8 mouse cellular contexts compared by ENCODE assay signal in the genomic region with DNA sequence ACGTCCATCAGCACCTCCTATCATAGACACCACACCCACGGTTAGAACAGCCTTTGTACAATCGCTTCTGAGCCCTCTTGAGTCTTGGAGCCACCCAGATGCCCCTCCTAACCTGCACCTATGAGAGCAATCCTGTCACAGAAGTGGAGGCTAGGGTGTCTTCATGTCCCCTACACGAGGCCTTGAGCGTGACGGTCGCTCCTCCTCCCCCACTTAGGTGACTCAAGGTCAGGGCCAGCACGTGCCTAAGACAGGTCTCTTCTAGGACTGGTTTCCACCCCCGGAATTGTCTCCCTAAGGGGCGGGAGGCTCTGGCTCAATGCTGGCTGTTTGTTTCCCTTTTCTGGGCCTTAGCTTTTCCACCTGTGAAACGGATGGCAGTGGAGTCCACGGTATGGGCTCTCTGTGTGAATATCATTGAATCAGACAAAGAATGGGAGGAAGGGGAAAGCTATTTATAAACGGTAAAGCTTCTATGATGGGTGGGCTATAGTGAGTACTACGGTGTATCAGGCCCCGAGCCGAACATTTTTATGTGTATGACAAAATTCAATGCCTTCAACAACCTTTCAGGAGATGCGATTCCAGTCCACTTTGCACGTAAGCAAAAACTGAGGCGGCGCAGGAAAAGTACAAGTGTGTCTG. TPM values are rescaled to one million over a fixed set of nuclear protein-coding genes. Genes with fewer than 3 reads are reported as not detected.
A peak's percentile ranks its signal among the peaks of the same experiment; 100 is the strongest.
DNase-seq lines count a peak whose midpoint lies in the region; ATAC-seq and TF ChIP-seq lines count a peak whose summit lies in the region.

TSS of gene Dedd2 (minus strand) at position 159 of the 645 bp plus-strand sequence.

- H3K4me2 ChIP-seq in CH12.LX (ENCODE audit: insufficient read depth, low read depth, poor library complexity, severe bottlenecking): peak within 1 kb of the TSS; percentile 87
- H3K4me2 ChIP-seq in heart, embryonic 14.5 days (ENCODE audit: low read length): peak within 1 kb of the TSS; percentile 93
- peak within 1 kb of the TSS; percentile 87 for H3K4me2 ChIP-seq in kidney, postnatal 0 days (ENCODE audit: low read length)
- peak within 1 kb of the TSS; percentile 85 for H3K4me2 ChIP-seq in lung, embryonic 16.5 days (ENCODE audit: low read depth, low read length)

- TF ChIP-seq CTCF in CH12.LX (conservative IDR thresholded peaks at IDR 0.05 in 1 of 2, IDR thresholded peaks at IDR 0.05 in 1 of 2; ENCODE audit: low read depth in 2 of 2, low read length in 2 of 2): no peak
- no peak for TF ChIP-seq CTCF in kidney, postnatal 0 days (IDR thresholded peaks at IDR 0.05; ENCODE audit: low read depth)

- WGBS in heart, embryonic 14.5 days: 4% methylated on average over 20 of the region's 20 CpGs
- 4% methylated on average over 20 of the region's 20 CpGs for WGBS in kidney, postnatal 0 days
- 3% methylated on average over 20 of the region's 20 CpGs for WGBS in lung, embryonic 16.5 days

- in situ Hi-C loops in CH12.LX (cut with MboI; ENCODE audit: low pct_ligation_motif_present, low pct_unique_long_range_greater_than_20kb, low sequenced_read_pairs): no loop called here

- TF ChIP-seq EP300 in CH12.LX (IDR thresholded peaks at IDR 0.05; ENCODE audit: low read length): no peak

- H3K4me3 ChIP-seq in CH12.LX (replicated peaks in 1 of 3; ENCODE audit: low read depth in 2 of 3, low read length in 2 of 3, poor library complexity in 1 of 3): peak within 1 kb of the TSS; percentile 73 to 86 (median 86)
- peak within 1 kb of the TSS; percentile 55 to 85 for H3K4me3 ChIP-seq in heart, embryonic 14.5 days (ENCODE audit: control insufficient read depth in 1 of 2, insufficient read depth in 1 of 2, low read depth in 1 of 2, low read length in 2 of 2)
- H3K4me3 ChIP-seq in kidney, postnatal 0 days (replicated peaks; ENCODE audit: low read depth, low read length): peak within 1 kb of the TSS; percentile 64
- peak within 1 kb of the TSS; percentile 83 for H3K4me3 ChIP-seq in lung, embryonic 16.5 days (ENCODE audit: low read length)

- peaks cover 9% of the 10 kb centered on the region for H3K79me2 ChIP-seq in CH12.LX (replicated peaks; ENCODE audit: control insufficient read depth, extremely low read depth, insufficient read depth, poor library complexity, severe bottlenecking)

- ATAC-seq in common myeloid progenitor, adult 5-6 weeks (replicated peaks; ENCODE audit: low read depth, poor library complexity, severe bottlenecking): no peak
- ATAC-seq in heart, embryonic 14.5 days (ENCODE audit: insufficient number of reproducible peaks, insufficient read depth, low FRiP score, low read depth): no peak
- ATAC-seq in kidney, postnatal 0 days (replicated peaks; ENCODE audit: low FRiP score, low read depth): no peak
- ATAC-seq in lung, embryonic 16.5 days (ENCODE audit: low read depth): no peak

- H3K4me1 ChIP-seq in CH12.LX (ENCODE audit: control insufficient read depth in 1 of 2, insufficient read depth in 2 of 2): peaks cover 3 to 41% of the 10 kb centered on the region in 2 experiments; a peak in 3 of 4 replicates
- H3K4me1 ChIP-seq in heart, embryonic 14.5 days (ENCODE audit: control insufficient read depth in 2 of 2, insufficient read depth in 2 of 2, low read length in 2 of 2): peaks cover 13 to 26% of the 10 kb centered on the region in 2 experiments
- peaks cover 15% of the 10 kb centered on the region for H3K4me1 ChIP-seq in kidney, postnatal 0 days (replicated peaks; ENCODE audit: insufficient read depth, low read length)
- peaks cover 27% of the 10 kb centered on the region for H3K4me1 ChIP-seq in lung, embryonic 16.5 days (replicated peaks; ENCODE audit: control insufficient read depth, insufficient read depth, low read length)

- peaks cover 22 to 40% of the 10 kb centered on the region in 2 experiments for H3K36me3 ChIP-seq in CH12.LX (replicated peaks in 1 of 2; ENCODE audit: control insufficient read depth in 1 of 2, insufficient read depth in 1 of 2, low read length in 1 of 2)
- H3K36me3 ChIP-seq in heart, embryonic 14.5 days (ENCODE audit: control insufficient read depth, insufficient read depth, low read length): peaks cover 40% of the 10 kb centered on the region
- H3K36me3 ChIP-seq in kidney, postnatal 0 days (ENCODE audit: insufficient read depth, low read length): peaks cover 13% of the 10 kb centered on the region; the same call in 1 of the 2 replicates
- H3K36me3 ChIP-seq in lung, embryonic 16.5 days (ENCODE audit: control insufficient read depth, insufficient read depth, low read length): peaks cover 8% of the 10 kb centered on the region
- H3K36me3 ChIP-seq in splenic B cell, adult 2 months (ENCODE audit: control insufficient read depth, insufficient read depth, low read length, poor library complexity, severe bottlenecking): peaks cover 3% of the 10 kb centered on the region

- H3K27me3 ChIP-seq in CH12.LX (replicated peaks): no peaks in the 10 kb centered on the region
- no peaks in the 10 kb centered on the region for H3K27me3 ChIP-seq in heart, embryonic 14.5 days (ENCODE audit: control insufficient read depth, insufficient read depth, low read length)
- no peaks in the 10 kb centered on the region for H3K27me3 ChIP-seq in kidney, postnatal 0 days (ENCODE audit: insufficient read depth, low read length)
- H3K27me3 ChIP-seq in lung, embryonic 16.5 days (ENCODE audit: control insufficient read depth, insufficient read depth, low read depth, low read length): no peaks in the 10 kb centered on the region
- no peaks in the 10 kb centered on the region for H3K27me3 ChIP-seq in splenic B cell, adult 2 months (ENCODE audit: control insufficient read depth, insufficient read depth, low read length, poor library complexity, severe bottlenecking)

- no peaks in the 10 kb centered on the region for H3K9me3 ChIP-seq in CH12.LX (replicated peaks; ENCODE audit: low read length)
- H3K9me3 ChIP-seq in heart, embryonic 14.5 days (ENCODE audit: control insufficient read depth, low read length): no peaks in the 10 kb centered on the region
- no peaks in the 10 kb centered on the region for H3K9me3 ChIP-seq in kidney, postnatal 0 days (replicated peaks; ENCODE audit: low read length)
- H3K9me3 ChIP-seq in lung, embryonic 16.5 days (ENCODE audit: control insufficient read depth, low read length): no peaks in the 10 kb centered on the region

- no peak for TF ChIP-seq POLR2A in CH12.LX (IDR thresholded peaks at IDR 0.05; ENCODE audit: low read depth, low read length)

- DNase-seq in cerebellum, adult 18-20 months: peak; percentile 37 to 44
- no peak for DNase-seq in cerebellum, postnatal 4 days (ENCODE audit: low spot score in 2 of 2)
- peak; percentile 45 for DNase-seq in CH12.LX (ENCODE audit: extremely low read depth)
- peak; percentile 19 for DNase-seq in kidney, postnatal 0 days (ENCODE audit: low spot score)
- peak; percentile 59 for DNase-seq in splenic B cell, adult 2 months (ENCODE audit: low read depth, low spot score)

- no peak for TF ChIP-seq RAD21 in CH12.LX (IDR thresholded peaks at IDR 0.05; ENCODE audit: low read depth, low read length)

- peak within 1 kb of the TSS; percentile 34 for H3K27ac ChIP-seq in CH12.LX (ENCODE audit: insufficient read depth, low read depth)
- peak within 1 kb of the TSS; percentile 84 to 87 for H3K27ac ChIP-seq in heart, embryonic 14.5 days (replicated peaks in 1 of 2; ENCODE audit: control insufficient read depth in 1 of 2, insufficient read depth in 1 of 2, low read depth in 2 of 2, low read length in 2 of 2)
- H3K27ac ChIP-seq in kidney, postnatal 0 days: peak within 1 kb of the TSS; percentile 83
- H3K27ac ChIP-seq in lung, embryonic 16.5 days (ENCODE audit: low read length): peak within 1 kb of the TSS; percentile 94

- dilution Hi-C loops in CH12.LX (cut with MboI; ENCODE audit: extremely low pct_ligation_motif_present, extremely low pct_unique_long_range_greater_than_20kb, low sequenced_read_pairs): no loop called here

- peak within 1 kb of the TSS; percentile 69 for H3K9ac ChIP-seq in CH12.LX (ENCODE audit: insufficient read depth, low read depth)
- peak within 1 kb of the TSS; percentile 83 for H3K9ac ChIP-seq in heart, embryonic 14.5 days (ENCODE audit: low read length)
- H3K9ac ChIP-seq in kidney, postnatal 0 days (ENCODE audit: low read depth, low read length): peak within 1 kb of the TSS; percentile 74
- H3K9ac ChIP-seq in lung, embryonic 16.5 days (ENCODE audit: low read length): peak within 1 kb of the TSS; percentile 86

TF ChIP-seq in CH12.LX, 34 proteins besides CTCF, POLR2A, EP300 and RAD21 (continues in another document):
- TF ChIP-seq PAX5 (IDR thresholded peaks at IDR 0.05; ENCODE audit: low read length) (no peak), ELF1 (IDR thresholded peaks at IDR 0.05; ENCODE audit: low read depth, low read length) (no peak), MEF2A (IDR thresholded peaks at IDR 0.05; ENCODE audit: borderline replicate concordance, low read depth, low read length) (no peak), ZC3H11A (IDR thresholded peaks at IDR 0.05; ENCODE audit: low read depth, low read length) (no peak), HCFC1 (IDR thresholded peaks at IDR 0.05; ENCODE audit: low read depth, low read length) (no peak), TCF12 (IDR thresholded peaks at IDR 0.05; ENCODE audit: low read depth, low read length) (no peak), TBP (conservative IDR thresholded peaks at IDR 0.05; ENCODE audit: low read depth, low read length) (no peak), RCOR1 (conservative IDR thresholded peaks at IDR 0.05; ENCODE audit: low read depth, low read length) (no peak), JUN (IDR thresholded peaks at IDR 0.05; ENCODE audit: insufficient read depth, low read depth, low read length) (no peak), E2F4 (IDR thresholded peaks at IDR 0.05; ENCODE audit: insufficient replicate concordance, low read depth, low read length) (no peak), MAFK (IDR thresholded peaks at IDR 0.05; ENCODE audit: insufficient replicate concordance, low read length) (no peak), CHD1 (IDR thresholded peaks at IDR 0.05; ENCODE audit: low read depth, low read length) (no peak), CHD2 (IDR thresholded peaks at IDR 0.05; ENCODE audit: low read length) (no peak), MYC (IDR thresholded peaks at IDR 0.05; ENCODE audit: low read depth, low read length) (peak; percentile 71), MXI1 (IDR thresholded peaks at IDR 0.05; ENCODE audit: low read depth, low read length) (no peak; the same call in 1 of the 2 replicates), GABPA (IDR thresholded peaks at IDR 0.05; ENCODE audit: insufficient replicate concordance, low read depth, low read length) (no peak), JUND (conservative IDR thresholded peaks at IDR 0.05; ENCODE audit: low read depth, low read length) (no peak)

RNA-seq across cellular contexts. Expression of gene Dedd2, which starts in this region (rescaled TPM):
- 11.7 and 12.1 TPM in 2 replicates for total RNA-seq in CH12.LX (2012; rRNA removed)
- total RNA-seq in CH12.LX (2014; rRNA removed): 10.7 and 13.9 TPM in 2 replicates
- polyA plus RNA-seq in CH12.LX (2012; ENCODE audit: insufficient read length, low read depth): 10.2 and 10.6 TPM in 2 replicates
- 16.4 and 17.6 TPM in 2 replicates for total RNA-seq in common myeloid progenitor, adult 5-6 weeks (2017)
- 4.8 and 5.7 TPM in 2 replicates for polyA plus RNA-seq in heart, embryonic 14.5 days (2014; fragmentation: Nextera tagmentation; extraction: Ambion mirVana)
- 13.9 and 15.6 TPM in 2 replicates for polyA plus RNA-seq in kidney, postnatal 0 days (2015; fragmentation: Nextera tagmentation; extraction: Ambion mirVana)
- 9.0 and 9.5 TPM in 2 replicates for polyA plus RNA-seq in lung, embryonic 16.5 days (2015; fragmentation: Nextera tagmentation; extraction: Ambion mirVana)

Comparison
In these comparisons a context has a peak if more than half of its experiments do, and no peak if none do; other contexts are left out.
1. DNase-seq: peak in cerebellum, adult 18-20 months (2 of 2), CH12.LX (single experiment), kidney, postnatal 0 days (single experiment) and splenic B cell, adult 2 months (single experiment); none in cerebellum, postnatal 4 days (0 of 2).
2. H3K27ac ChIP-seq: peak in every context shown above with its lines; median percentile 94 in lung, embryonic 16.5 days; 86 in heart, embryonic 14.5 days; 83 in kidney, postnatal 0 days; 34 in CH12.LX.
3. Peak in every context shown above with its lines, with median percentiles within 50 percentile points of each other: H3K4me2 ChIP-seq, H3K4me3 ChIP-seq and H3K9ac ChIP-seq.